Mouse (Mus musculus): Measurements from ENCODE around the gene Ccdc127.

The Ccdc127 gene

GRCm38 (mm10) chr13:74349566-74350434 lies at the start of gene Ccdc127, which contains the start of gene Sdha:
TSS of gene Ccdc127 (plus strand) at chr13:74350309.
TSS of gene Sdha (minus strand) at chr13:74350280.
- peak; percentile 96 for DNase-seq

- peak; percentile 83 for DNase-seq
These were observed 49.0 kb upstream of the Ccdc127 start for GRCm38 (mm10) chr13:74300925-74301606.

DNA sequence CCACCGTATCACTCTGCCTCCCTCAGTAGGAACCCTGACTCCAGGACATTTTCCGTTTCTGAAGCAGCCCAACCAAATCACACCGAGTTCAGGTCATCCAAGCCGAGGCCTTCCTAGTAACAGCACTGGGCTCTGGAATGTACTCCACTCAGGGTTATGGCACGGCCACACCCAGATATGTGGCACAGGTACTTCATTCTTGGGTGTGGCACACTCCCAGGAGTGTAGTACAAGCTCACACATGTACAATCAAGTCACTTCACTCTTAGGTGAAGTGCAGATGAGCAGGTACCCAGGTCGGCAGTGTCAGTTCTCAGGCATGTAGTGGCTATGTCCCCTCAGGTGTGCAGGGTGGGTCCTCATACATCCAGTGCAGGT lies 48.5 kb upstream of the Ccdc127 start:
- DNase-seq: peak; percentile 17

- DNase-seq: peak; percentile 6
These were observed 47.8 kb upstream of the Ccdc127 start for GRCm38 (mm10) chr13:74302050-74303037.

DNA sequence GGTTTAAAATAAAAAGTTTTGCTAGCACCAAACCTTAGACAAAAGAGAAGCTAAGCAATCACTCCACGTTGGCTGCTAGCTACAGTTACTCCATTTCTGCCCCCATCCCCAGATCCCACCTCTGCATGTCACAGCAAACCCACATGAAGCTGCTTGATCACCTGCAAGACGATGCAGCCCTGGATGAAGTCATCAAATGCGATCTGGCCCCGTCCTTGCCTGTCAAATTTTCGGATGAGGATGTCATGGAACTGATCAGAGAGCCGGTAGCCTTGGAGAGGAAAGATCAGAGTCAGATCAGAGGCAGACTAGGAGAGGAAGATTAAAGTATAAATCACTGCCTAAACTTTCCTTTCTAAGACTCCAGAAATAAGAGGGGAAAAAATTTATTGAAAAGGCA lies 44.7 kb upstream of the Ccdc127 start:
- no peak for DNase-seq

DNA sequence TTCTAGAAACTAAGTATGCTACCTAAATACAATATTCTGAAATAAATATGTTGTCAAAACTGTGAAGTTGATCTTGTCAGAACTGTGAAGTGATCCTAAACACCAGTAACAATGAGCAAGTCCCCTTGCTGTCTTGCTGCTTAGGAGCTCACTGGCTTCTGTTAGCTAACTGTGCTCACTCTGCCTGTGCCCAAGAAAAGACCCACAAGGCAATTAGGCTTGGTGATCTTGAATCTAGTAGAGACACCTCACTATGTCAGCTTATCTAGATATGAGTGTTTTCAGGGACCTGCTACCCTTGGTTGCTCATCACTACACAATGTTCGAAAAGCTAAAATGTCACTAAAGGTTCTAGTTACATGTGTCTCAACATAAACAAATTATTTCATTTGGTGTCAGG lies 44.3 kb upstream of the Ccdc127 start:
- no peak for DNase-seq

- DNase-seq: no peak
These were observed 35.5 kb upstream of the Ccdc127 start for GRCm38 (mm10) chr13:74314616-74315015.

- DNase-seq: no peak
These were observed 33.7 kb upstream of the Ccdc127 start for GRCm38 (mm10) chr13:74316386-74316785.

- no peak for DNase-seq
These were observed 33.3 kb upstream of the Ccdc127 start for GRCm38 (mm10) chr13:74316789-74317169.

- DNase-seq: peak; percentile 96
These were observed 32.8 kb upstream of the Ccdc127 start, which contains the start of gene Pdcd6 for GRCm38 (mm10) chr13:74317170-74317849. TSS of gene Pdcd6 (minus strand) at chr13:74317580.

- no peak for DNase-seq
These were observed 20.8 kb upstream of the Ccdc127 start for GRCm38 (mm10) chr13:74329321-74329720.

DNA sequence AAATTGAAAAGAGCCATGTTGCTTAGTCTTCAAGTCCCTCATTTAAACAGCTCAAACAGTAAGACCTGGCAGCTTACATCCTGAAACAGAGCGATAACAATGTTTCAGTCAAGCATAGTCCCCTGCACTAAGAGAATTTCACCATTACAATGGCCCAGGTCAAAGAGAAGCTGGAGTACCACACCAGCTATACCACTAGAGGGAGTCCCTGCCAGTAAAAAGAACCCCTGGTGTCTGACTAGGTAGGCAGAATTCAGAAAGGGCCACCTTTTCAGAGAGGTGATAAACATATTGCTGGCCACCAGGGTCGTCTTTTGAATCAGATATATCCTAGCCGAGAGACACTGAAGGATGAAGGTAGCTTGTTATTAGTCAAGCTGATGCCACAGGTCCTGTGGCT lies 9.1 kb upstream of the Ccdc127 start:
- peak; percentile 53 for DNase-seq

DNA sequence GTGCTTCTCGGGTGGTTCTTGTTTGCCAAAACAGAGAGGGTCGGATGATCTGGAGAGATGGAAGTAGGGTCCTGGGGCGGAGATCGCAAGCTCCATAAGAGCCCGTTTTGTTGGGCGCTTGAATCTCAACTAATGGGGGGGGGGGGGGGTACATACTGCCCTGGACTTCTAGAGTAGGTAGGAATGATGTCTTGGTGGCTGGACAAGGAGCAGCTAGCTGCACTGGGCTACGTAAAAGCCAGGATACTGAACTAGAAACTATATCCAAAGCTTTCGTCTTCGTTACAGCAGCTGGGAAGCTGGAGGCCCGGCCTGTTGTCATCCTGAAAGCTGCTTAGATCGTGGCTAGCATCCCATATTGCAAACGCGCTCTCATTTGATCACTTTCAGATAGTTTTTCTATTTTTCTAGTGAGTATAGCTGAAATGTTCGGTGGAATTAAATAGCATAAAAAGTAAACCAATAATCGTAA lies 362 bp downstream of the Ccdc127 start:
- DNase-seq: peak; percentile 23

DNA sequence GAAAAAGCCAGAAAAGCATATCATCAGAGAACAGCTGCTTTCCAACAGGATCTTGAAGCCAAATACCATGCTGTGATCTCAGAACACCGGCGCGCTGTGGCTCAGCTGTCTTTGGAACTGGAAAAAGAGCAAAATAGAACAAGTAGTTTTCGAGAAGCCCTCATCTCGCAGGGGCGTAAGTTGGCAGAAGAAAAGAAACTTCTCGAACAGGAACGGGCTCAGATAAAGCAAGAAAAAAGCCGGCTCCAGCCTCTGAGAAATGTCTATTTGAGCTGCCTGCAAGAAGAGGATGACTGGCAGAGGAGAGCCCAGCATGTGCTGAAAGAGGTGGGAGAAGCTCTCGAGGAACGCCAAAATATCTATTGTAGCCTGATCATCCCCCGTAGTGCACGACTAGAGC lies 6.4 kb downstream of the Ccdc127 start:
- DNase-seq: no peak

DNA sequence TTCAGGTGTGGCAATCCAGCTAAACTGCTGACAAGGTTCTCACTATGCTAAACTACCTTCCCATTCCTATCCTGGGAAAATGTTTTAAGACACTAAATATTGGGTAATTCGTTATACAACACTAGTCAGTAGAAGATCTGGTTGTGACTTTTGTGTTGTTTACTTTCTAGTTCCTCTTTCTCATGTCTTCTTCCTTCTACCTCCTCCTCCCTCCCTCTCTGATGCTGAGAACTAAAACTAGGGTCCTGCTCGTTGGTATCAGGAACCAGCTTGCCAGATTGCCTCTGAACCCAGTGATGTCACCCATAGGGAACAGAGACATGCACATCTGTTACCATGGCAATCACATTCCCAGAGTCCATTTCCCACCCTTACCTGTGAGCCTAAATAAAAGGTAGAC lies 12.1 kb downstream of the Ccdc127 start:
- DNase-seq: no peak

GRCm38 (mm10) chr13:74363176-74363858 lies 13.2 kb downstream of the Ccdc127 start:
- DNase-seq: no peak

GRCm38 (mm10) chr13:74363859-74364235 lies 13.7 kb downstream of the Ccdc127 start, which contains the start of gene Lrrc14b:
TSS of gene Lrrc14b (minus strand) at chr13:74364005.
- peak; percentile 46 for DNase-seq

DNA sequence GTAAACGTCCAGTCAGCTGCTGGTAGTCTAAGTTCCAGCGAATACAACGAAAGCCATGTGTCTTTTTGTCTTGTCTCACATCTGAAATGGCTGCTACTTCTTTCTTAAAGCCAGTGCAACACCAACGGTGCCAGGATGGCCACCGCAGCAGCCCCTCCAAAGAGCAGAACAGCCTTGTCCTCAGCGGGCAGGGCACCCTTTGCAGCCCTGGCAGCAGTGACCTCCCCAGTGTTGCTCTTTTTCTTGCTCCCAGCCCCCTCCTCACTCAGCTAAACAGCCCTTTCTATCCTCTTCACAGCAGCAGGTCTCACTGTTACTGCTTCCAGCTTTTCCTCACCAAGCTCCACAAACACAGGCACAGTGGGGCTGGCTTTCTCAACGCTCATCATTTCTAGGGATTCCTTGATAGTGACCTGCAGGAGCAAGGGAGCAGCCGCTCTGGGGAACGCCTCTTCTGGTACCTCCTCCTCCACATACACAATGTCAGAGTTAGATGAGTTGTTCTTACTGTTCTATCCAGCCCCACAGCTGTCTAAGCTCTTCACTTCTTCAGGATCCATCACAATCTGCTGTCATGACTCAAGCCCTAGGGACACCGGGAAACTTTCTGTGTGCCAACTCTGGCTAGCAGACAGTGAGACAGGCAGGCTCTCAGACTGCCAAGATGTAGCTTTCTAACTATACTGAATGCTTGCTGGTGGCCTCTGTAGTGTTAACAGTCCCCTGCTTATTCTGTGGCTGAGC lies 31.6 kb downstream of the Ccdc127 start:
- DNase-seq: no peak

DNA sequence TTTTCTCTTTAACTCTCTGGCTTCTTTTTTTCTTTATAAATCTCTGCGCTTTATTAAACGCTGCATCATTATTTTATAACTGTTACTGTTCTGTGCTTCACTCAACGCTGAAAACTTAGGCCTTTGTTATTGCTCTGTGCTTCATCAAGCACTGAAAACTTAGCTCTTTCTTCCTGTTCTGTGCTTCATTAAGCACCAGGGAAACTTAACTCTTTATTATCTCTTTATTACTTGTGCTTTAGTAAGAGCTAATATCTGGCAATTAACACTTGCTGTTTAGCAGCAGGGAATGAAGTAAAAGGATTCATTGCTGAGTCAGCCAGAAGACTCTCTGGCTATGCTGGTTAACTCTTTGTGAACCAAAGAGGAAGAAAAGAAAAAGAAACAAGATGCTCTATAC lies 32.2 kb downstream of the Ccdc127 start:
- no peak for DNase-seq

GRCm38 (mm10) chr13:74389730-74390129 lies 39.6 kb downstream of the Ccdc127 start:
- DNase-seq: no peak

All from lung, postnatal 10 days (tissue).